Mouse (Mus musculus) spleen, embryonic (tissue): ENCODE data around the gene Pmp22.

Experiments used
- CTCF ChIA-PET: fragments of 350-600 bp; sonication (Branson Sonifier 250); formaldehyde crosslinking; loops from one replicate; lab custom pipeline; 2022; lab: Charles Lee

Pmp22 gene

DNA sequence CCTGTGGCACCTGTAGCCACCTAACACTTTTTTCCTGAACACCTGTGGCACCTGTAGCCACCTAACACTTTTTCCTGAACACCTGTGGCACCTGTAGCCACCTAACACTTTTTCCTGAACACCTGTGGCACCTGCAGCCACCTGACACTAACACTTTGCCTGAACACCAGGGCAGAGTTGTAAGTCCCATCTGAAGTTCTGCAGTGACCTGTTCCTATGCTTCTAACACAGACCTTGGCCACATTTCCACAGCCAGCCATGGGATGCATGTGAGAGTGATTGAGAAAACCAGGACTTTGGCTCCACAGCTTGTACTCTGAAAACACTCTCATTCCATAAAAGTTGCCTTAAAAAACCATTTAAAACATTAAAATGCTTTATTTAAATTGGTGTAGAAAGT, 32.1 kb downstream of the Pmp22 start:
- CTCF ChIA-PET, result no interaction called here

DNA sequence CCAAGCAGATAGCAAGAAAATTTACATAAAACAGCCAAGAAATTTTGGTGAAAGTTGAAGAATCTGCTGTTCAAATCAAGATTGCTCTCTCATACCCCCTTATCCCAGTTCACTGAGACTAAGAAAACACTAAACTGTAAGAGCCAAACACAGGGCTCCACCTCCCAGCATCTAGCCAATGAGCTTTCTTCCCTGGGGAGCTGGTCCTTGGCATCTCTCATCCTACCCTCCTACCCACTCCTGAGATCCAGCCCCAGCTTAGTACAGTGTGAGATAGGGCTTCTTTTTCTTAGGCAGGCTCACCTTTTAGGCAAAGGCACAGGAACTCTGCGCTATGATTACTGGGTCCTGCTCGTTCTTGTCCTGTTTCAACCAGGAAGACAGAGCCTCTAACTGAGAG, 34.0 kb downstream of the Pmp22 start:
- CTCF ChIA-PET, result interaction anchor here (0.6 kb wide), 1 partner anchor 391 kb away, joined by 3 read pairs; no protein-coding TSS in a partner anchor

DNA sequence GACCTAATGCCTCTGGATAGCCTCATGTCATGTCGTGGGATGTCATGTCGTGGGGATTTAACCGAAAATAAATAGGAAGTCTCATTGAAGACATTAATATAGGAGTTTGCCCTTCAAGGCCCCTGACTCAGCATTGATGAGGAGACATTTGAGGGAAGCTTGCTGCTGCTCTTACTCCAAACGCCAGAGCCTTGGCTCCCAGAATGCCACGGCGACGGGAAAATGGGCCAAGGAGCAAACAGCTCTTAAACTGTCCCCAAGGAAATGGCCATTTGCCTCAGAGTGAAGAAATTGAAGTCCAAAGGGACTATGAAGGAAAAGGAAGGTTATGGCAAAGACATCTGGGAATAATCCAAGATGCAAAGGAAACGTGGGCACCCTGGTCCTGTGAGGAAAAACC, 34.8 kb downstream of the Pmp22 start:
- CTCF ChIA-PET, result interaction anchor here (0.6 kb wide), 1 partner anchor 392 kb away, joined by 3 read pairs; no protein-coding TSS in a partner anchor

DNA sequence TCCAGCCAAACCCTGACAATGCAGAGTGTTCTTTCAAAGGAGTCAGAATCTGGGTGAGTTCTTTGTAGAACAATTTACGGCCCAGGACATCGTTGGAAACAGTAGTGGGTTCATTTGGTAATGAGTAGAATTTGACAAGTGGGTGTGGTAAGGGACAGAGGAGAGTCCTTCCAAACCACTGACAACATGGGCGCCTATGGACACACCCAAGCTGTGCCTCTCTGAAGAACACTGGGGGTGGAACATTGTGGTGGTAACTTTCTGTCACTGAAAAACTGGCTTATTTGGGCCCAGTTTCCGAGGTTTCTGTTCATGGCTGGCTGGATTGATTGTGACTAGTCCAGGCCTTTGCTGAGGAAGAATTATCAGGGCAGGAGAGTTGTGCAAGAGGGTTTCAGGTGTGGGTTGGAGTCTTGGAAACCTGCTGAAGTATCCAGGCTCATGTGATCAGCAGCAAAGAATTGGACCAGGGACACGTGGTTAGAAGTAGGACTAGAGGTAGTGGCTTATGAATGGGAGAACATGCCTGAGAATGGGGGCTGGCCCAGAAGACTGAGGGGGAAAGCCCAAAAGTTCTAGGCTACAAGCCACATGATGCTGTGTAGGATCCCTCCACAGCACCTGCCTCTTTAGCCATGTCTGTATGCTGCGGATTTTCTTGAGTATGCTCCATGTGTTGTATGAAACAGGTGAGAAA, 35.4 kb downstream of the Pmp22 start:
- CTCF ChIA-PET, result no interaction called here

DNA sequence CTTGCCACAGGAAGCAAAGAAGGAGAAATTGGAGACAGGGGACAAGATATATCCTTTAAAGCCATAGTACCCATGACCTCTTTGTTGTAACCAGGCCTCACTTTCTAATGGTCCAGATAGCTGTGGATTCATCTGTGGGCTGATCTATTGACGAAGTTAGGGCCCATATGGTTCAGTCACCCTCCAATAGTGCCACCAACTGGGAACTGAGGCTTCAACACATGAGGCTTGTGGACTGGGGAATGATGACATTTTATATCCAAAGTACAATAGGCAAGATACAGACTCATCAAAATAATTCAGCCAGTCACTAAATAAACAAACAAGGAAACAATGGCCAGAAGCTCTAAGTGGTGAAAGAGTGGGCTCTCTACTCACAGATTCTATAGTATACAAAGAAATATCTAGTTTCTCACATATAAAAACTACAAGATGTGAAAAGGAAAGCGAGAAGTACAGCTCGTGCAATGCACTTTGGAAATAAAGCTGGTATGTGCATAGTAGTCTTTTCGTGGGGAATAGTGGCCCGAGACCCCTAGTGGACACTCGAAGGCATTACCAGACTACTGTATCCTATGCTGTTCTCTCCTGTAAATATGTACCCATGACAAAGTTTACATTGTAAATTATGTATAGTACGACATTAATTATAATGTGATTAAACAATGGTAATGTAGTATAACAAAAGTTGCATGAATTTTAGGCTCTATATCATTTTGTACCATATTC, 36.1 kb downstream of the Pmp22 start:
- CTCF ChIA-PET, result no interaction called here

DNA sequence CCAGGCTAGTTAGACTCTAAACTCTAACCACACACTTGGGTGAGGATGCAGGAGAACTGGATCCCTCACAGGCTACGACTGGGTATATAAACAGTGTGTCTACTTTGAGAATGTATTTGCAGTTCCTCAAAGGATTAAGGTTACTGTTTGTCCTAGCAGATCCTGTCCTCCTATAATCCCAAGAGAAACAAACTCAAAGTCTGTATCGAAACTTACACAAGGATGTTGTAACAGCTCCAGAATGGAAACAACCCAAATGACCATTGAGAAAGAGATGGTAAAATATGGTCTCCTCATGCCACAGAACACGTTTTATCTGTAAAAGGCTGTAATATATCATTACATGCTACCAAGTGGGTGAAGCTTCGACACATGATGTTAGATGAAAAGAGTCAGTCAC, 39.0 kb downstream of the Pmp22 start:
- CTCF ChIA-PET, result no interaction called here

DNA sequence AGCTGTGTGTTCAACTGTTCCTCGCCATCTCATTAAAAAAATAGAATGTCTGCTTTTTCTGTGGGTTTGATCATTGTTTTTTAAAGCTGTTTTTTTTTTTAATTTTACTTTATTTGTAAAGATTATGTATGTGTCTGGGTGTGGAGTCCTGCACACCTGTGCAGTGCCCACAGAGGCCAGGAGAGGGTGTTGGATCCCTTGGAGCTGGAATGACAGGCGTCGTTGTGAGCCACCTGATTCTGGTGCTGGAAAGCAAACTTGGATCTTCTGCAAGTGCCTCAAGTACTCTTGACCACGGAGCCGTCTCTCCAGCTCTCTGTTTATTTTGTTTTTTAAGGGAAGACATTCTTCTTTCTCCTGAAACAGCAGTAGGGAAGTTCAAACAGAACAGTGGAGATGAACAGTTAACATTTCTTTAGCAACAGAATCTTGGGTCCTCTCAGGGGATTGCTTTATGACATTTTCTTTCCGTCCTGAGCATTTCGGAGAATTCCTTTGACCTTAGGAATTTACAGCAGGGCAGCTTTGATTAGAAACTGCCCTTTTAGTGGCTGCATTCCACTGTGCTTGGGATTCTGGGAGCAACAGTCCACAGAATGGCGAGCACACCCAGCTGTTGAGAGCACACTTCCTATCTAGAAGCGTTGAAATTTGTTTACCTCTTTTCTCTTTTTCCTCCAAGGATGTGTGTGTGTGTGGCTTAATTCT, 39.9 kb downstream of the Pmp22 start:
- CTCF ChIA-PET, result no interaction called here

DNA sequence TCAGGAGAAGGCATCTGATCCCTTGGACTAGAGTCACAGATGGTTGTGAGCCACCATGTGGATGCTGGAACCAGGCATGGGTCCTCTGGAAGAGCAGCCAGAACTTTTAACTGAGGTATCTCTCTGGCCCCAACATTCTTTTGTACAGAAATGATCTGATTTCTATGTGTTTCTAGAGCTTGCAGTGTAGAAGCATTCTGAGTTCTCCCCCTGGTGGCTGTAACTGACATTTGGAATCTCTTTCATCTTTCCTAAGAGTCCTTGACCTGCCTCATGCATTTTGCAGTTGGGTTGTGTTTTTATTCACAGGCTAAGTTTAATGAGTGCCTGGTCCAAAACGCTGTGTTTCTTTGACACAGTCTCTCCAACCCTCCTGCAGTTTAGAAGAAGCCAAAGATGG, 43.2 kb downstream of the Pmp22 start:
- CTCF ChIA-PET, result no interaction called here

DNA sequence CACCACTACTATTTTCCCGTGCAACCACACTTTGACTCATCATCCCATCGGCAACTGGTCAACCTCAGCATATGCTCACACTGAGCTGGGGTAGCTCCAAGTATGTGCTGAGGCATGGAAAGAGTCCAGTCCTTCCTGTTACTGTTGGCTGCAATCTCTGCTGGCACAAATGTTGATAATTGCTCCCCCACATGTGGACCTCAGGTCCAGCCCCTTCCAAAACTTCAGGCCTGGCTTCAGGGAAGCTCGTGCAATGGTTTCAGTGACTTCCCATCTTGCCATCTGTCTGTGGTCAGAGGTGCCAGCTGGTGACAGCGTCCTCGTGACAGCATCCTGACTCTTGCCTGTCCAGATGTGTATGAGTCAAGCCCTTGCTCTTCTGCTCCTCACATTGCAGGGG, 44.8 kb downstream of the Pmp22 start:
- CTCF ChIA-PET, result no interaction called here

DNA sequence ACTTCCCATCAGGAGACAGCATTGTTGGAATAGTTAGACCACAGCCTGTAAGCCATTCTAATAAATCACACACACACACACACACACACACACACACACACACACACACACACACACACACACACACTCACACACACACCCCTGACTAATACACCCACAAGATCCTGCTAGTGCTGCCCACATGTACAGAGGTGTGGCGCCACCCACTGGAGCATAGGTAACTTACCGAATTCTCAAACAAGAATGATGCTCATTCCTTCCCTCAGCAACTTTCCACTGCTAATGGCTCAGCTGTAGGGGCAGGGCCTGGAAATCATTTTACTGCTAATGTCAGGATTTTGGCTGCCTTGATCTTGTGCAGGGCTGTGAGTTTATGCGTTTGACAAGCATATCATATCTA, 46.5 kb downstream of the Pmp22 start:
- CTCF ChIA-PET, result interaction anchor here (0.6 kb wide), 1 partner anchor 220 kb away, joined by 7 read pairs; no protein-coding TSS in a partner anchor

DNA sequence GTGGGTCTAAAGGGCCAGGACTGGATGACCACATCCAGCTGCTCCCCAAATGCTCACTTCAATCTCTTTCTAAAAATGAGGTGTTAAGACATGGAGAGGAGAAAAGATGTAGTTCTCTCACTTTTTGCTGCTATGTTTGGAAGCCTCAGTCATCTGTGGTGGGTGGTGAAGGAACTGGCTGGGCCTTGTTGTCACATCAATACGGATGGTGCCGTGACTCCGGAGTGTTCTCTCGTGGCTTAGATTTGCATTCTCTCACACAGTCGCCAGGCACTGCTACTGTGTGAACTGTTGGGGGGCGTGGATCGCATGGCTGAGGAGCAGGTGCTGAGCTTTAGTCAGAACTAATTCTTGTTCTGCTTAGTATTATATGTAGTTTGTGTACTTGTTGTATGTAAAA, 47.6 kb downstream of the Pmp22 start:
- CTCF ChIA-PET, result no interaction called here

DNA sequence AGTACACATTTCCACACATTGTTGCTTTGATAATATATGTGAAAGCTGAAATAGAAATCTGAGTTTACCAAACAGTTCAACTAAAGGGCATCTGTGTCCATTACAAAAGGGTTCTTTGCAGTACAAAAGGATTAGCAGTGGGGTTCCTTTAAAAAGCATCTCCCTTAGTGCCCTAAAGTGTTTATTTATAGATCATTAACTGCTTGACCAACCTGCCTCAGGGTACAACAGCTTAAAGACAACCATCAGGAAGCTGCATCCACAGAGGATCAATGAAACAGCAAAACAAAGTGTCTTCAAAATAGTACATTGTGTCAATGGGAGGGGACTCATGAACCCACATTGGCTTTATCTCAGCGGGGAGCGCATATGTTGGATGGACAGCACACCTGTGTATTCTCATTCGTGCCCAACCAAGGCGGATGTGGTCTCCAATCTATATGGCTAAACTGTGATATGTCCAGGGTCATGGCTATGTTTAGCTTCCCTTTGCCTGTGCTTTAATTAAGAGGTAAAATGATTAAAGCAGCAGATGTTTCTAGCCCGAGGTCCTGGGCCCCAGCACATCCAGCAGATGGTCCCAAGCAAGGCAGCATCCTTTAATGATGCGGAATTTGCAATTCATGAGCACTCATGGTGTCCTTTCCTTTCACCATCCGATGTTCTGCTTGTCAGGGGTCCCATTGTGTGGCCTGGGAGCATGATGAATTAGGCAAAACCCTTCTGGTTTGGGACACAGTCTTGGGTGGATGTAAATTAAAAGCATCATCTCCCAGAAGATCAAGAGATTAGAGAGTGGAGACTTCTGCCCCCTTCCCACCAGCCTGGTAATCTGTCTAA, 51.7 kb downstream of the Pmp22 start:
- CTCF ChIA-PET, result no interaction called here

DNA sequence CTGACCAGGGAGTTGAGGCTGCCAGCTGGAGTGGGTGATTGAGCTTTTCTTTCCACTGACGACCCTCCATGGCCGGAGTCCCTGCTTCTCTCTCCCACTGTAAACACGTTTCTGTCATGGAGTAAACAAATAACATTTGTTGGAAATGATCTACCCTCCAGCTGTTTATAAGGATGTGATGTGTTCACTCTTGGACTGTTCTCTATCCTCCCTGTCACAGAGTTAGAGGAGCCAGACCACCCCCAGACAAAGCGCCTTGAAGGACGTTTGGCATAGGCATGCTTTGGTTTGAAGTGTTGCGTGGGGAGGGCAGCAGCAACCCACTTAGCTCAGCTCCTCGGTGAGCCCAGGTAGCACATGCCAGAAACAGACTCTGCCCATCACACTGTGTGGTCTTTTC, 60.0 kb downstream of the Pmp22 start:
- CTCF ChIA-PET, result no interaction called here

DNA sequence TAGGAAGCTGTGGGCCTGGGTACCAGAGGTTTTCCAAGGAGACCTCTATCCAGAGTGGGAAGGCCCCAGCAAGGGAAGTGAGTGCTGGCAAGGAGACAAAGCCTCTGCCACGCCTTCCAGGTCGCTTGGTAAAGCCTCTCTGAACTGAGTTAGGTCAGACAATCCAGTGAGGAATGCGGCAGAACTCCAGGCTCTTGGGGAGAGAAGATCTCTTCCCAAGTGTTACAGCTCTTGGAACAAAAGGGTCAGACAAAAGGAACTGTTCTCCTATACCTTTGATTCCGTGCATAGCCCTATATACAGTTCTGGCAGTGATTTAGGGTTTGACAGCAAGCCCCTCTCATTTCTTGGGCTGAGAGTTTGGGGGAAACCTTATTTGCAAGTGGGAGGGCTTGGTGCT, 69.3 kb downstream of the Pmp22 start:
- CTCF ChIA-PET, result no interaction called here

DNA sequence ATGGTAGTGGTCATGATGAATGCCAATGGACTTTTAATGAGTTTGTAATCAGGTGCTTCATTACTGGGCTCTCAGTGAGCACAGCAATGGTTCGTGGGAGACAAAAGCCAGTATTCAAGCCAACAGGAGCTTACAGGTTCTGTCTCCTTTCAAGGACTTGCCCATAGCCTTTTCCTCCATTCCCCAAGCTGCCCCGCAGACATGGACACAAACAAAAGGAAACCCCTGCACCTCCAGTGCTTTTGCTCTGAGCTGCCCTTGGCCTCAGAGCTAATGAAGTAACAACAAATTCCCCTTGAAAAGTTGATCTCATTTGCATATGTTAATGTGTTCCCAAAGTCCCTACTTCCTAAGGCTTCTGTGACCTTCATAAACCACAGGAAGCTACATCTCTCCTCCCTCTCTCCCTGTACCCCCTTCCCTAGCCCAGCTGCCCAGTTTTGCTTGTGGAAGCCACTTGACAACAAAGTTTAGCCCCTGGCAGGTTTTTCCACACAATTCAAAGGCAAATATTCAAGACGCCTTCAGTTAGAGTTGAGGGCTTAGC, 73.3 kb downstream of the Pmp22 start:
- CTCF ChIA-PET, result interaction anchor here (0.7 kb wide), 1 partner anchor 32 kb away, joined by 3 read pairs; no protein-coding TSS in a partner anchor
